Mouse (Mus musculus): ENCODE results near the gene Gm44579. TPM values are rescaled to one million over a fixed set of nuclear protein-coding genes. Genes with fewer than 3 reads are reported as not detected.

The Gm44579 gene
- polyA plus RNA-seq, 1 experiment: not detected

DNA sequence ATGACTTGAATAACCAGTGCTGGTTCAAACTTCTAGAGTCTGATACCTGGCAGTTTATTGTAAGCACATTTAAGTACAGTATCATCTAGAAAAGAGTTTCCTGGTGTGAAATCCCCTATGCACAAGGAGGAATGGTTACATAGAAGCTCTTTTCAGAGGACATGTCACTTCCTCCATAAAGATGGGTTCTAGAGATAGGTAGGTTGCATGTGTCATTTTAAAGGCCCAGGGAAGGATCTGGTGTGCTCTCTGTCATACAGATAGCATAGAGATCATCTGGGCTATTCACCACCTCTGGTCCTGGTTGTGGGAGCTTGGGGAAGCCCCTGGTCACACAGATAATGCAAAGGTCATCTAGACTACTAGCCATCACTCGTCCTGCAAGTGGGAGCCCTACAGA, 63.5 kb downstream of the Gm44579 start:
- Histone ChIP-seq H3K27me3 (ENCODE audit: control insufficient read depth, insufficient read depth, insufficient read length) (no peaks in the 10 kb centered on the region), H3K36me3 (ENCODE audit: control insufficient read depth, insufficient read depth) (no peaks in the 10 kb centered on the region), H3ac (ENCODE audit: control insufficient read depth, insufficient read length, low read depth) (no peak overlapping the region), H3K79me3 (ENCODE audit: low read depth) (no peaks in the 10 kb centered on the region), H3K79me2 (ENCODE audit: control insufficient read depth, insufficient read depth) (no peaks in the 10 kb centered on the region), H3K4me3 (ENCODE audit: insufficient read depth, poor library complexity, severe bottlenecking) (no peak overlapping the region)
- TF ChIP-seq MYOD1 (IDR thresholded peaks at IDR 0.05; ENCODE audit: control insufficient read depth, insufficient read length, low read depth): no peak
- TF ChIP-seq CEBPB (IDR thresholded peaks at IDR 0.05; ENCODE audit: low read depth): no peak
- TF ChIP-seq MYOG (IDR thresholded peaks at IDR 0.05; ENCODE audit: control insufficient read depth, extremely low read depth, insufficient read length): no peak
- no peak for TF ChIP-seq CTCF (IDR thresholded peaks at IDR 0.05; ENCODE audit: control insufficient read depth, insufficient read depth, insufficient read length)
- TF ChIP-seq FOSL1 (IDR thresholded peaks at IDR 0.05; ENCODE audit: insufficient read depth, low read length, poor library complexity, severe bottlenecking): no peak
- TF ChIP-seq MAX (IDR thresholded peaks at IDR 0.05): no peak
- no peak for TF ChIP-seq USF1 (IDR thresholded peaks at IDR 0.05; ENCODE audit: low read depth)

- no peak overlapping the region for H3ac ChIP-seq (ENCODE audit: control insufficient read depth, insufficient read length, low read depth)
- no peaks in the 10 kb centered on the region for H3K36me3 ChIP-seq (ENCODE audit: control insufficient read depth, insufficient read depth)
- TF ChIP-seq MYOD1 (IDR thresholded peaks at IDR 0.05; ENCODE audit: control insufficient read depth, insufficient read length, low read depth) (peak; percentile 63), CEBPB (IDR thresholded peaks at IDR 0.05; ENCODE audit: low read depth) (peak; percentile 20), CTCF (IDR thresholded peaks at IDR 0.05; ENCODE audit: control insufficient read depth, insufficient read depth, insufficient read length) (no peak), USF1 (IDR thresholded peaks at IDR 0.05; ENCODE audit: low read depth) (no peak)
- H3K79me3 ChIP-seq (ENCODE audit: low read depth): no peaks in the 10 kb centered on the region
- no peaks in the 10 kb centered on the region for H3K79me2 ChIP-seq (ENCODE audit: control insufficient read depth, insufficient read depth)
- H3K27me3 ChIP-seq (ENCODE audit: control insufficient read depth, insufficient read depth, insufficient read length): no peaks in the 10 kb centered on the region
- no peak overlapping the region for H3K4me3 ChIP-seq (ENCODE audit: insufficient read depth, poor library complexity, severe bottlenecking)
Measured at GRCm38 (mm10) chr15:98155944-98156343, 64.8 kb downstream of the Gm44579 start.

GRCm38 (mm10) chr15:98155272-98155671, 65.5 kb downstream of the Gm44579 start:
- Histone ChIP-seq H3ac (ENCODE audit: control insufficient read depth, insufficient read length, low read depth) (no peak overlapping the region), H3K27me3 (ENCODE audit: control insufficient read depth, insufficient read depth, insufficient read length) (no peaks in the 10 kb centered on the region), H3K4me3 (ENCODE audit: insufficient read depth, poor library complexity, severe bottlenecking) (no peak overlapping the region), H3K36me3 (ENCODE audit: control insufficient read depth, insufficient read depth) (no peaks in the 10 kb centered on the region), H3K79me3 (ENCODE audit: low read depth) (no peaks in the 10 kb centered on the region), H3K79me2 (ENCODE audit: control insufficient read depth, insufficient read depth) (no peaks in the 10 kb centered on the region)
- TF ChIP-seq MYOD1 (IDR thresholded peaks at IDR 0.05; ENCODE audit: control insufficient read depth, insufficient read length, low read depth): no peak
- no peak for TF ChIP-seq MAX (IDR thresholded peaks at IDR 0.05)
- no peak for TF ChIP-seq CTCF (IDR thresholded peaks at IDR 0.05; ENCODE audit: control insufficient read depth, insufficient read depth, insufficient read length)
- TF ChIP-seq USF1 (IDR thresholded peaks at IDR 0.05; ENCODE audit: low read depth): no peak
- no peak for TF ChIP-seq MYOG (IDR thresholded peaks at IDR 0.05; ENCODE audit: control insufficient read depth, extremely low read depth, insufficient read length)
- no peak for TF ChIP-seq CEBPB (IDR thresholded peaks at IDR 0.05; ENCODE audit: low read depth)
- no peak for TF ChIP-seq FOSL1 (IDR thresholded peaks at IDR 0.05; ENCODE audit: insufficient read depth, low read length, poor library complexity, severe bottlenecking)

DNA sequence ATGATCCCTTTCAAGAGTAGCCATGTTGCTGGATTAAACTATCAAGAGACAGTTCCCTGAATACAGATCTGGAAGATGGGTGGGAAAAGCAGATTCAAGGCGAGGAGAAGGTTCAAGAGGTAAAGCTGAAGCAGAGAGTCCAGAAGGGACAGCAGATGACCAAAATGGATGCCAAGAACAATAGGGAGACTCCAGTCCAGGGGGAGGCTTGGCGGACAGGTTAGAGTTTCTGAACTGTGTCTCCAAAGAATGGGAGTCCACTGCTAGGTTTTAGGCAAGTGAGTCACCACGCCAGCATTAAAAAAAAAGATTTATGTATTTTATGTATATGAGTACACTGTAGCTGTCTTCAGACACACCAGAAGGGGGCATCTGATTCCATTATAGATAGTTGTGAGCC, 66.1 kb downstream of the Gm44579 start:
- TF ChIP-seq CEBPB (IDR thresholded peaks at IDR 0.05; ENCODE audit: low read depth) (no peak), CTCF (IDR thresholded peaks at IDR 0.05; ENCODE audit: control insufficient read depth, insufficient read depth, insufficient read length) (no peak), FOSL1 (IDR thresholded peaks at IDR 0.05; ENCODE audit: insufficient read depth, low read length, poor library complexity, severe bottlenecking) (no peak), MYOG (IDR thresholded peaks at IDR 0.05; ENCODE audit: control insufficient read depth, extremely low read depth, insufficient read length) (no peak), USF1 (IDR thresholded peaks at IDR 0.05; ENCODE audit: low read depth) (no peak), MAX (IDR thresholded peaks at IDR 0.05) (no peak), MYOD1 (IDR thresholded peaks at IDR 0.05; ENCODE audit: control insufficient read depth, insufficient read length, low read depth) (no peak)
- H3K27me3 ChIP-seq (ENCODE audit: control insufficient read depth, insufficient read depth, insufficient read length): no peaks in the 10 kb centered on the region
- no peak overlapping the region for H3K4me3 ChIP-seq (ENCODE audit: insufficient read depth, poor library complexity, severe bottlenecking)
- H3K36me3 ChIP-seq (ENCODE audit: control insufficient read depth, insufficient read depth): no peaks in the 10 kb centered on the region
- no peaks in the 10 kb centered on the region for H3K79me3 ChIP-seq (ENCODE audit: low read depth)
- no peak overlapping the region for H3ac ChIP-seq (ENCODE audit: control insufficient read depth, insufficient read length, low read depth)
- no peaks in the 10 kb centered on the region for H3K79me2 ChIP-seq (ENCODE audit: control insufficient read depth, insufficient read depth)

- TF ChIP-seq MYOD1 (IDR thresholded peaks at IDR 0.05; ENCODE audit: control insufficient read depth, insufficient read length, low read depth): no peak
- no peak for TF ChIP-seq CTCF (IDR thresholded peaks at IDR 0.05; ENCODE audit: control insufficient read depth, insufficient read depth, insufficient read length)
- TF ChIP-seq USF1 (IDR thresholded peaks at IDR 0.05; ENCODE audit: low read depth): no peak
- TF ChIP-seq CEBPB (IDR thresholded peaks at IDR 0.05; ENCODE audit: low read depth): no peak
- TF ChIP-seq MAX (IDR thresholded peaks at IDR 0.05): no peak
- no peak for TF ChIP-seq MYOG (IDR thresholded peaks at IDR 0.05; ENCODE audit: control insufficient read depth, extremely low read depth, insufficient read length)
- TF ChIP-seq FOSL1 (IDR thresholded peaks at IDR 0.05; ENCODE audit: insufficient read depth, low read length, poor library complexity, severe bottlenecking): no peak
- H3K4me3 ChIP-seq (ENCODE audit: insufficient read depth, poor library complexity, severe bottlenecking): no peak overlapping the region
- no peak overlapping the region for H3ac ChIP-seq (ENCODE audit: control insufficient read depth, insufficient read length, low read depth)
- no peaks in the 10 kb centered on the region for H3K27me3 ChIP-seq (ENCODE audit: control insufficient read depth, insufficient read depth, insufficient read length)
- no peaks in the 10 kb centered on the region for H3K36me3 ChIP-seq (ENCODE audit: control insufficient read depth, insufficient read depth)
- no peaks in the 10 kb centered on the region for H3K79me2 ChIP-seq (ENCODE audit: control insufficient read depth, insufficient read depth)
- no peaks in the 10 kb centered on the region for H3K79me3 ChIP-seq (ENCODE audit: low read depth)
Measured at GRCm38 (mm10) chr15:98154146-98154545, 66.6 kb downstream of the Gm44579 start.

DNA sequence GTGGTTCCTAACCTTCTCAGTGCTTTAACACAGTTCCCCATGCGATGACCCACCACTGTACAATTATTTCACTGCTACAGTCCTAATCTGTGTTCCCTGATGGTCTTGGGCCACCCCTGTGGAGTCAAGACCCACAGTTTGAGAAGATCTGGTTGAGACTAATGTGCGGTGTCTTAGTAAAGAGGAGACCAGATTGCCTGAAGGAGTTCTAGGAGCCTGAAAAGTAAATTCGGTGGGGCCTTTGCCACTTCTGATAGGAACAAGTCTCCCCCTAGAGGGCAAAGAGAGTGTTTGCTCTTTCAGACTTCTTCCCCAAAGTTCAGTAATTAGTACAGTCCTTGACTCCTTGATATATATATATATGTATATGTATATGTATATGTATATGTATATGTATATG, 67.2 kb downstream of the Gm44579 start:
- no peak for TF ChIP-seq FOSL1 (IDR thresholded peaks at IDR 0.05; ENCODE audit: insufficient read depth, low read length, poor library complexity, severe bottlenecking)
- peak; percentile 44 for TF ChIP-seq CTCF (IDR thresholded peaks at IDR 0.05; ENCODE audit: control insufficient read depth, insufficient read depth, insufficient read length)
- Histone ChIP-seq H3K4me3 (ENCODE audit: insufficient read depth, poor library complexity, severe bottlenecking) (no peak overlapping the region), H3K36me3 (ENCODE audit: control insufficient read depth, insufficient read depth) (no peaks in the 10 kb centered on the region), H3ac (ENCODE audit: control insufficient read depth, insufficient read length, low read depth) (no peak overlapping the region), H3K79me2 (ENCODE audit: control insufficient read depth, insufficient read depth) (no peaks in the 10 kb centered on the region), H3K27me3 (ENCODE audit: control insufficient read depth, insufficient read depth, insufficient read length) (no peaks in the 10 kb centered on the region), H3K79me3 (ENCODE audit: low read depth) (no peaks in the 10 kb centered on the region)

Measured in C2C12 (cell line).